Mouse (Mus musculus): ENCODE data around the gene Cldnd2. TPM values are rescaled to one million over a fixed set of nuclear protein-coding genes. Genes with fewer than 3 reads are reported as not detected.

The Cldnd2 gene
- polyA plus RNA-seq, 1 experiment: not detected

GRCm38 (mm10) chr7:43442684-43443083 is 2.1 kb downstream of the Cldnd2 start:
- Histone ChIP-seq H3K4me1 (ENCODE audit: control insufficient read depth, insufficient read depth, low read length) (peaks cover 4% of the 10 kb centered on the region), H3K9me3 (replicated peaks; ENCODE audit: control insufficient read depth, insufficient read depth, low read length, poor library complexity, severe bottlenecking) (no peaks in the 10 kb centered on the region), H3K27me3 (ENCODE audit: control insufficient read depth, insufficient read depth, low read length, poor library complexity, severe bottlenecking) (no peaks in the 10 kb centered on the region), H3K36me3 (ENCODE audit: control insufficient read depth, insufficient read depth, low read length, poor library complexity, severe bottlenecking) (no peaks in the 10 kb centered on the region), H3K4me3 (ENCODE audit: low read depth, low read length) (peak overlapping the region; percentile 80), H3K9ac (ENCODE audit: low read depth, poor library complexity, severe bottlenecking) (peak overlapping the region; percentile 24; the same call in 1 of the 2 replicates), H3K27ac (ENCODE audit: insufficient read depth, low read length) (peak overlapping the region; percentile 54)
- no peak for TF ChIP-seq POLR2A (IDR thresholded peaks at IDR 0.05; ENCODE audit: insufficient read depth, low read length)
- TF ChIP-seq CTCF (IDR thresholded peaks at IDR 0.05; ENCODE audit: low read depth, low read length): no peak
- TF ChIP-seq EP300 (IDR thresholded peaks at IDR 0.05; ENCODE audit: insufficient read depth, low read depth, low read length): no peak

- Histone ChIP-seq H3K4me3 (ENCODE audit: low read depth, low read length) (peak overlapping the region; percentile 80), H3K4me1 (ENCODE audit: control insufficient read depth, insufficient read depth, low read length) (peaks cover 4% of the 10 kb centered on the region), H3K36me3 (ENCODE audit: control insufficient read depth, insufficient read depth, low read length, poor library complexity, severe bottlenecking) (no peaks in the 10 kb centered on the region), H3K27ac (ENCODE audit: insufficient read depth, low read length) (peak overlapping the region; percentile 54), H3K9me3 (replicated peaks; ENCODE audit: control insufficient read depth, insufficient read depth, low read length, poor library complexity, severe bottlenecking) (no peaks in the 10 kb centered on the region), H3K27me3 (ENCODE audit: control insufficient read depth, insufficient read depth, low read length, poor library complexity, severe bottlenecking) (no peaks in the 10 kb centered on the region), H3K9ac (ENCODE audit: low read depth, poor library complexity, severe bottlenecking) (peak overlapping the region; percentile 24; the same call in 1 of the 2 replicates)
- TF ChIP-seq CTCF (IDR thresholded peaks at IDR 0.05; ENCODE audit: low read depth, low read length) (no peak), EP300 (IDR thresholded peaks at IDR 0.05; ENCODE audit: insufficient read depth, low read depth, low read length) (no peak)
Observed at GRCm38 (mm10) chr7:43443126-43443916, 2.7 kb downstream of the Cldnd2 start.

DNA sequence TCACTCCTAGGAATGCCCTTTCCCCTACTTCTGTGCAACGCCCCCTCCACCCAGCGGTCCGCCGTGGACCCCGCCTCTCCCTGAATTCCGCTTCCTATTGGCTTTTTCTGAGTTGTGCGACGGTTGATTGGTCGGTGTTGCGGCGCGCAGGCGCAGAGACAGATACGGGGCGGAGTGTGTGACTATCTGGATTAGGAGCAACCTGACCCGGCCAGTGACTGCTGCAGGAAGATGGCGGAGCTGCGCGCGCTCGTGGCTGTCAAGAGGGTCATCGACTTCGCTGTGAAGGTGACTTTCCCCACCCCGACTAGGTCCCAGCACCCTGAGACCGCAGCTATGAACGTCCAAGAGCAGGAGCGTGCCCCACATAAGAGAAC is 3.3 kb downstream of the Cldnd2 start, which contains the start of the genes Etfb and Gm45233:
Gene Etfb (plus strand): TSS at position 167 of the 377 bp plus-strand sequence.
Gene Gm45233 (plus strand): TSS at position 212 of the 377 bp plus-strand sequence.
- no peaks in the 10 kb centered on the region for H3K27me3 ChIP-seq (ENCODE audit: control insufficient read depth, insufficient read depth, low read length, poor library complexity, severe bottlenecking)
- H3K36me3 ChIP-seq (ENCODE audit: control insufficient read depth, insufficient read depth, low read length, poor library complexity, severe bottlenecking): no peaks in the 10 kb centered on the region
- TF ChIP-seq EP300 (IDR thresholded peaks at IDR 0.05; ENCODE audit: insufficient read depth, low read depth, low read length) (no peak), CTCF (IDR thresholded peaks at IDR 0.05; ENCODE audit: low read depth, low read length) (no peak), POLR2A (IDR thresholded peaks at IDR 0.05; ENCODE audit: insufficient read depth, low read length) (peak; percentile 79)
- H3K9ac ChIP-seq (ENCODE audit: low read depth, poor library complexity, severe bottlenecking): peak within 1 kb of the TSS; percentile 59
- H3K27ac ChIP-seq (ENCODE audit: insufficient read depth, low read length): peak within 1 kb of the TSS; percentile 54
- H3K4me3 ChIP-seq (ENCODE audit: low read depth, low read length): peak within 1 kb of the TSS; percentile 80
- H3K4me1 ChIP-seq (ENCODE audit: control insufficient read depth, insufficient read depth, low read length): peaks cover 4% of the 10 kb centered on the region
- H3K9me3 ChIP-seq (replicated peaks; ENCODE audit: control insufficient read depth, insufficient read depth, low read length, poor library complexity, severe bottlenecking): no peaks in the 10 kb centered on the region

- no peaks in the 10 kb centered on the region for H3K9me3 ChIP-seq (replicated peaks; ENCODE audit: control insufficient read depth, insufficient read depth, low read length, poor library complexity, severe bottlenecking)
- no peaks in the 10 kb centered on the region for H3K4me1 ChIP-seq (ENCODE audit: control insufficient read depth, insufficient read depth, low read length)
- TF ChIP-seq POLR2A (IDR thresholded peaks at IDR 0.05; ENCODE audit: insufficient read depth, low read length) (no peak), CTCF (IDR thresholded peaks at IDR 0.05; ENCODE audit: low read depth, low read length) (no peak)
- H3K27me3 ChIP-seq (ENCODE audit: control insufficient read depth, insufficient read depth, low read length, poor library complexity, severe bottlenecking): no peaks in the 10 kb centered on the region
- no peak overlapping the region for H3K4me3 ChIP-seq (ENCODE audit: low read depth, low read length)
- H3K9ac ChIP-seq (ENCODE audit: low read depth, poor library complexity, severe bottlenecking): no peak overlapping the region
- no peaks in the 10 kb centered on the region for H3K36me3 ChIP-seq (ENCODE audit: control insufficient read depth, insufficient read depth, low read length, poor library complexity, severe bottlenecking)
- no peak overlapping the region for H3K27ac ChIP-seq (ENCODE audit: insufficient read depth, low read length)
Observed at GRCm38 (mm10) chr7:43447801-43448200, 7.2 kb downstream of the Cldnd2 start.

DNA sequence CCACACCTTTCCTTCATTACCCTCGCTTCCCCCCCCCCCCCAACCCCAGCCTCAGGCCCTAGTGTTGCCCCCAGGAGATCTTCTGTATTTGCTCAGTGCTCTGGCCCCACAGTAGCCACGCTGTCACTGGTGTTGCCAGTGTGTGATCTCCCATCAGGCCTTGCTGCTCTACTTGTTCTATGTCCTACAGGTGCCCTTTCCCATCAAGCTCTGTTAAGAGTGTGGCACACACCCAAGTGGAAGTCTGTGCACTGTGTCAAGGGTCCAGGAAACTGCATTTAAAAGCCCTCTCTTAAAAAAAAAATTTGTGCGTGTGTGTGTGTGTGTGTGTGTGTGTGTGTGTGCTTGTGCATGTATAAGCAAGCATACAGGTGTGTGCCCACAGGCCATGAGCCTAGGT is 7.7 kb downstream of the Cldnd2 start:
- Histone ChIP-seq H3K9me3 (replicated peaks; ENCODE audit: control insufficient read depth, insufficient read depth, low read length, poor library complexity, severe bottlenecking) (no peaks in the 10 kb centered on the region), H3K9ac (ENCODE audit: low read depth, poor library complexity, severe bottlenecking) (no peak overlapping the region), H3K4me3 (ENCODE audit: low read depth, low read length) (no peak overlapping the region), H3K27me3 (ENCODE audit: control insufficient read depth, insufficient read depth, low read length, poor library complexity, severe bottlenecking) (no peaks in the 10 kb centered on the region), H3K4me1 (ENCODE audit: control insufficient read depth, insufficient read depth, low read length) (no peaks in the 10 kb centered on the region), H3K36me3 (ENCODE audit: control insufficient read depth, insufficient read depth, low read length, poor library complexity, severe bottlenecking) (no peaks in the 10 kb centered on the region), H3K27ac (ENCODE audit: insufficient read depth, low read length) (no peak overlapping the region)
- no peak for TF ChIP-seq POLR2A (IDR thresholded peaks at IDR 0.05; ENCODE audit: insufficient read depth, low read length)
- no peak for TF ChIP-seq EP300 (IDR thresholded peaks at IDR 0.05; ENCODE audit: insufficient read depth, low read depth, low read length)
- TF ChIP-seq CTCF (IDR thresholded peaks at IDR 0.05; ENCODE audit: low read depth, low read length): no peak

DNA sequence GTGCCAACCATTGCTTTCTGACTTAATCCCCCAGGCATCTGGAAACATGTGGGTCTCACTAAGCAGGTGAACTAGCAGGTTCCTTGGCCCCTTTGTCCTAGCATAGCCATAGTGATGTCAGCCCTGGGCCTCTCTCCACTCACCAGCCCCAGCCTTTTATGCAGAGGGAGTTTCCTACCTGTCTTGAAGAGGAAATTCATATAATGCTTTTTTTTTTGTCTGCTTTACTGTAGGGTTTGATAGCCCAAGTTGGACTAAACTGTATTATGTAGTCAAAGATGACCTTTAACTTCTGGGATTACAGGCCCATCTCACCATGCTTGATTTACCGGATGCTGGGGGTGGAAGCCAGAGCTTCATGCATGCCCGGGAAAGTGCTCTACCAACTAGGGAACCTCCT is 9.2 kb downstream of the Cldnd2 start:
- no peaks in the 10 kb centered on the region for H3K9me3 ChIP-seq (replicated peaks; ENCODE audit: control insufficient read depth, insufficient read depth, low read length, poor library complexity, severe bottlenecking)
- no peak overlapping the region for H3K9ac ChIP-seq (ENCODE audit: low read depth, poor library complexity, severe bottlenecking)
- no peaks in the 10 kb centered on the region for H3K4me1 ChIP-seq (ENCODE audit: control insufficient read depth, insufficient read depth, low read length)
- no peak overlapping the region for H3K27ac ChIP-seq (ENCODE audit: insufficient read depth, low read length)
- H3K4me3 ChIP-seq (ENCODE audit: low read depth, low read length): no peak overlapping the region
- H3K36me3 ChIP-seq (ENCODE audit: control insufficient read depth, insufficient read depth, low read length, poor library complexity, severe bottlenecking): no peaks in the 10 kb centered on the region
- no peaks in the 10 kb centered on the region for H3K27me3 ChIP-seq (ENCODE audit: control insufficient read depth, insufficient read depth, low read length, poor library complexity, severe bottlenecking)
- TF ChIP-seq CTCF (IDR thresholded peaks at IDR 0.05; ENCODE audit: low read depth, low read length) (no peak), POLR2A (IDR thresholded peaks at IDR 0.05; ENCODE audit: insufficient read depth, low read length) (no peak), EP300 (IDR thresholded peaks at IDR 0.05; ENCODE audit: insufficient read depth, low read depth, low read length) (no peak)

Measured in ES-Bruce4 (cell line).